Mouse (Mus musculus): ENCODE data around the gene Gh. TPM values are rescaled to one million over a fixed set of nuclear protein-coding genes. Genes with fewer than 3 reads are reported as not detected.

Gh gene
- polyA plus RNA-seq, 1 experiment from 2014 or later = not detected

- H3K36me3 ChIP-seq (ENCODE audit: control insufficient read depth, insufficient read depth, low read length) = peaks cover 30% of the 10 kb centered on the region
These were observed 36.7 kb downstream of the Gh start for GRCm38 (mm10) chr11:106264988-106265387.

DNA sequence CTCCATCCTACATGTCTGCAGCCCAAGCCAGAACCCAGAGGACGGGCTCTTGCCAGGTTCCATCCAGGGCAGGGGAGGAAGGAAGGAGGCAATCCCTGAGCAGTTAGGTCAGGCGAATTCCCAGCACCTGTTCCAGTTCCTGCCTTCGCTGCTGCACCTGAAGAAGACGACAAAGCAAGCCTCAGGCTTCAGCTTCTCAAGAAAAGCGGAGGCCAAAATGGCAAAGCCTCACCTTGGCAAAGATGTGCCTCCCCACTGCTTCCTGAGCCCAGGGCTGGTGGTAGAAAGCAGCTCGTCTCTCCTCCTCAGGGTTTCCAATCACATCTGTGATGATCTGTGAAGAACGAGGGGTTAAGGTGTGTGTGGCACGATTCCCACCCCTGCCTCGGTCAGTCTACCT, 37.7 kb downstream of the Gh start:
- no peak overlapping the region for H3K9ac ChIP-seq (ENCODE audit: low read depth, low read length)
- no peak overlapping the region for H3K4me2 ChIP-seq (replicated peaks; ENCODE audit: low read depth, low read length)
- no peak overlapping the region for H3K27ac ChIP-seq (ENCODE audit: low read depth, low read length)
- H3K36me3 ChIP-seq (ENCODE audit: control insufficient read depth, insufficient read depth, low read length) = peaks cover 30% of the 10 kb centered on the region
- no peak for DNase-seq (ENCODE audit: low spot score)
- no peak overlapping the region for H3K4me3 ChIP-seq (ENCODE audit: low read depth, low read length)
- 93% methylated on average over 9 of the region's 9 CpGs for WGBS
- H3K4me1 ChIP-seq (replicated peaks; ENCODE audit: control insufficient read depth, insufficient read depth, low read length) = peaks cover 7% of the 10 kb centered on the region
- no peak for ATAC-seq (ENCODE audit: low FRiP score)
- no peaks in the 10 kb centered on the region for H3K27me3 ChIP-seq (ENCODE audit: control insufficient read depth, insufficient read depth, low read length)
- H3K9me3 ChIP-seq (ENCODE audit: control insufficient read depth, low read length) = no peaks in the 10 kb centered on the region

More at GRCm38 (mm10) chr11:106264988-106265387, 36.7 kb downstream of the Gh start:
- ATAC-seq (ENCODE audit: low FRiP score) (no peak), DNase-seq (ENCODE audit: low spot score) (no peak)
- H3K9me3 ChIP-seq (ENCODE audit: control insufficient read depth, low read length) = no peaks in the 10 kb centered on the region
- WGBS = 94% methylated on average over 15 of the region's 15 CpGs
- H3K4me2 ChIP-seq (replicated peaks; ENCODE audit: low read depth, low read length) = no peak overlapping the region
- H3K27ac ChIP-seq (ENCODE audit: low read depth, low read length) = no peak overlapping the region
- H3K4me1 ChIP-seq (replicated peaks; ENCODE audit: control insufficient read depth, insufficient read depth, low read length) = peaks cover 11% of the 10 kb centered on the region
- no peak overlapping the region for H3K4me3 ChIP-seq (ENCODE audit: low read depth, low read length)
- no peaks in the 10 kb centered on the region for H3K27me3 ChIP-seq (ENCODE audit: control insufficient read depth, insufficient read depth, low read length)
- no peak overlapping the region for H3K9ac ChIP-seq (ENCODE audit: low read depth, low read length)

DNA sequence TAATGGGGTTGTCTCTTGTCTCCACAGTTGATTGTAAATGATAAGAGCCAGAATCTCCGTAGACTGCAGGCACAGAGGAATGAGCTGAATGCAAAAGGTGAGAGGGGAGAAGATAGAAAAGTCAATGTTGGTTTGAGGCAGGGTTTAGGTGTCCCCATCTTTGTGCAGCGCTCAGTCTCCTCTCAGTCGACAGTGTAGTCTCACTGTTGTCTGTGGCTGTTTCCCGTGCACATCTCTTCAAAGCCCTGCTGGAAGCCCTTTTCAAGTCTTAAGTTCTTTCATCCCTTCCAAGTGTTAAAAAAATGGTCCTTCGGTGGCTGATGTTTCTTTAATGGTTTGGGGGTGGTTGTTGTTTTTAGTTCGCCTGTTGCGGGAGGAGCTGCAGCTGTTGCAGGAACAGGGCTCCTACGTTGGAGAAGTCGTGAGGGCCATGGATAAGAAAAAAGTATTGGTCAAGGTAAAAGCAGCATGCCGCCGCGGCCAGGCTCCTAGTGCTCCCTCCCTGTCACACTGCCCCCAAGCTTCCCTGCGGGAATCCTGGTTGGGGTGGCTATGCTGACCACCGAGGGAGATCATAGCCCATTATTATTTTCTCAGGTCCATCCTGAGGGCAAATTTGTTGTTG, 40.7 kb downstream of the Gh start:
- no peak for DNase-seq (ENCODE audit: low spot score)
- no peak overlapping the region for H3K27ac ChIP-seq (ENCODE audit: low read depth, low read length)
- WGBS = 81% methylated on average over 14 of the region's 14 CpGs
- H3K4me1 ChIP-seq (replicated peaks; ENCODE audit: control insufficient read depth, insufficient read depth, low read length) = peaks cover 4% of the 10 kb centered on the region; the same call in 1 of the 2 replicates
- H3K4me3 ChIP-seq (ENCODE audit: low read depth, low read length) = no peak overlapping the region
- no peak overlapping the region for H3K9ac ChIP-seq (ENCODE audit: low read depth, low read length)
- peaks cover 28% of the 10 kb centered on the region for H3K36me3 ChIP-seq (ENCODE audit: control insufficient read depth, insufficient read depth, low read length)
- H3K4me2 ChIP-seq (replicated peaks; ENCODE audit: low read depth, low read length) = no peak overlapping the region
- ATAC-seq (ENCODE audit: low FRiP score) = no peak
- H3K27me3 ChIP-seq (ENCODE audit: control insufficient read depth, insufficient read depth, low read length) = no peaks in the 10 kb centered on the region
- H3K9me3 ChIP-seq (ENCODE audit: control insufficient read depth, low read length) = no peaks in the 10 kb centered on the region

- no peak overlapping the region for H3K27ac ChIP-seq (ENCODE audit: low read depth, low read length)
- H3K4me2 ChIP-seq (replicated peaks; ENCODE audit: low read depth, low read length) = peak overlapping the region; percentile 92
- no peaks in the 10 kb centered on the region for H3K27me3 ChIP-seq (ENCODE audit: control insufficient read depth, insufficient read depth, low read length)
- DNase-seq (ENCODE audit: low spot score) (no peak), ATAC-seq (ENCODE audit: low FRiP score) (no peak)
- H3K9me3 ChIP-seq (ENCODE audit: control insufficient read depth, low read length) = no peaks in the 10 kb centered on the region
- peak overlapping the region; percentile 77 for H3K4me3 ChIP-seq (ENCODE audit: low read depth, low read length)
- H3K9ac ChIP-seq (ENCODE audit: low read depth, low read length) = peak overlapping the region; percentile 67
- H3K36me3 ChIP-seq (ENCODE audit: control insufficient read depth, insufficient read depth, low read length) = peaks cover 6% of the 10 kb centered on the region
- peaks cover 6% of the 10 kb centered on the region for H3K4me1 ChIP-seq (replicated peaks; ENCODE audit: control insufficient read depth, insufficient read depth, low read length)
- WGBS = 77% methylated on average over 5 of the region's 5 CpGs
These were observed 44.9 kb downstream of the Gh start for GRCm38 (mm10) chr11:106256775-106257174.

GRCm38 (mm10) chr11:106255685-106256451, 45.8 kb downstream of the Gh start, which contains the start of the genes Ftsj3 and Psmc5:
Ftsj3 (minus strand) TSS chr11:106256079.
Psmc5 (plus strand) TSS chr11:106256154.
- Histone ChIP-seq H3K27ac (ENCODE audit: low read depth, low read length) (peak within 1 kb of the TSS; percentile 55), H3K36me3 (ENCODE audit: control insufficient read depth, insufficient read depth, low read length) (peaks cover 2% of the 10 kb centered on the region; the same call in 1 of the 2 replicates), H3K9ac (ENCODE audit: low read depth, low read length) (peak within 1 kb of the TSS; percentile 67), H3K27me3 (ENCODE audit: control insufficient read depth, insufficient read depth, low read length) (no peaks in the 10 kb centered on the region), H3K4me1 (replicated peaks; ENCODE audit: control insufficient read depth, insufficient read depth, low read length) (peaks cover 6% of the 10 kb centered on the region), H3K9me3 (ENCODE audit: control insufficient read depth, low read length) (no peaks in the 10 kb centered on the region), H3K4me3 (ENCODE audit: low read depth, low read length) (peak within 1 kb of the TSS; percentile 77), H3K4me2 (replicated peaks; ENCODE audit: low read depth, low read length) (peak within 1 kb of the TSS; percentile 92)
- peak; percentile 95 for ATAC-seq (ENCODE audit: low FRiP score)
- under 1% methylated on average over 42 of the region's 42 CpGs for WGBS
- peak; percentile 98 for DNase-seq (ENCODE audit: low spot score)

DNA sequence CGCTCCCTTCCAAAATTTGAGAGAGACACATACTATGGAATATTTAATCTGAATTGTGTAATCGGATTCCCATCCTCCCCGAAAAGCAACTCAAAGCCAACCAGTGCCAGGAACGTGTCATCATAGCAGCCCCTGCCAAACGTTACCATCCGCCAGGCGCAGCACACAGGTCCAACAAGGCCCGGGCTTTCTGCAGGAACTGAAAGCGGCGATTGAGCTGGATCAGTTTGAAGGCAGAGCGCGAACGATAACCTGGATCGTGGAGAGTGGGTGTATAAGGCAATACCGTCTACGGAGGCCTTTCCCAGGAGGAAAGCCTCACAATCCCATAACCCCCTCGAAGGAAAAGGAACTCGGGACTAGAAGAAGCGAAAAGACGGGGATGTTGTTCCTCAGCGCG, 46.5 kb downstream of the Gh start:
- Histone ChIP-seq H3K9me3 (ENCODE audit: control insufficient read depth, low read length) (no peaks in the 10 kb centered on the region), H3K9ac (ENCODE audit: low read depth, low read length) (peak overlapping the region; percentile 67), H3K27ac (ENCODE audit: low read depth, low read length) (no peak overlapping the region), H3K4me3 (ENCODE audit: low read depth, low read length) (peak overlapping the region; percentile 77), H3K4me1 (replicated peaks; ENCODE audit: control insufficient read depth, insufficient read depth, low read length) (peaks cover 6% of the 10 kb centered on the region), H3K27me3 (ENCODE audit: control insufficient read depth, insufficient read depth, low read length) (no peaks in the 10 kb centered on the region), H3K36me3 (ENCODE audit: control insufficient read depth, insufficient read depth, low read length) (peaks cover 7% of the 10 kb centered on the region), H3K4me2 (replicated peaks; ENCODE audit: low read depth, low read length) (peak overlapping the region; percentile 92)
- no peak for DNase-seq (ENCODE audit: low spot score)
- ATAC-seq (ENCODE audit: low FRiP score) = no peak
- WGBS = 4% methylated on average over 22 of the region's 22 CpGs

DNA sequence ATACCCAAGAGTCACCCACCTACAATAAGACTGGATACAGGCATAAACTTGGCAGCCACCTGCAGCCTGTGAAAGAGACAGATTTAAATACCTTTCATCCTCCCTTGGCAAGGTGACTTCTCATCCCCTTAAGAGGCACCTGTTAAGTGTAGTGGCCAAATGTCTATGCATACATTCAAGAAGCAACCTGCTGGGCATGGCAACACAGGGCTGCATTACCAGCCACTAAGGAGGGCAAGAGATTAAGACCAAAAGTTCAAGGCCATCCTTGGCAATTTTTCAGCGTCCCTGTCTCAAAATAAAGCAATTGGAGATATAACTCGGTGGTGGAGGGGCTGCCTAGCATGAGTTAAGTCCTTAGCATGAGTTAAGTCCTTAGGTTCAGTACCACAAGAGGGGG, 46.9 kb downstream of the Gh start:
- Histone ChIP-seq H3K9me3 (ENCODE audit: control insufficient read depth, low read length) (no peaks in the 10 kb centered on the region), H3K27ac (ENCODE audit: low read depth, low read length) (no peak overlapping the region), H3K4me1 (replicated peaks; ENCODE audit: control insufficient read depth, insufficient read depth, low read length) (peaks cover 6% of the 10 kb centered on the region), H3K4me3 (ENCODE audit: low read depth, low read length) (peak overlapping the region; percentile 77), H3K9ac (ENCODE audit: low read depth, low read length) (peak overlapping the region; percentile 67), H3K4me2 (replicated peaks; ENCODE audit: low read depth, low read length) (peak overlapping the region; percentile 92), H3K27me3 (ENCODE audit: control insufficient read depth, insufficient read depth, low read length) (no peaks in the 10 kb centered on the region), H3K36me3 (ENCODE audit: control insufficient read depth, insufficient read depth, low read length) (peaks cover 8% of the 10 kb centered on the region)
- ATAC-seq (ENCODE audit: low FRiP score) (no peak), DNase-seq (ENCODE audit: low spot score) (no peak)
- 22% methylated on average over 2 of the region's 2 CpGs for WGBS

Data from hindbrain, embryonic 11.5 days (tissue).